Mouse (Mus musculus) urinary bladder, postnatal 10 days (tissue): ENCODE measurements around the gene Ccdc82.

Source experiments
- DNase-seq: peaks from one replicate; pipeline ENCODE4 v3.0.0; 2022; ENCODE audit warnings: low spot score

Ccdc82 gene

DNA sequence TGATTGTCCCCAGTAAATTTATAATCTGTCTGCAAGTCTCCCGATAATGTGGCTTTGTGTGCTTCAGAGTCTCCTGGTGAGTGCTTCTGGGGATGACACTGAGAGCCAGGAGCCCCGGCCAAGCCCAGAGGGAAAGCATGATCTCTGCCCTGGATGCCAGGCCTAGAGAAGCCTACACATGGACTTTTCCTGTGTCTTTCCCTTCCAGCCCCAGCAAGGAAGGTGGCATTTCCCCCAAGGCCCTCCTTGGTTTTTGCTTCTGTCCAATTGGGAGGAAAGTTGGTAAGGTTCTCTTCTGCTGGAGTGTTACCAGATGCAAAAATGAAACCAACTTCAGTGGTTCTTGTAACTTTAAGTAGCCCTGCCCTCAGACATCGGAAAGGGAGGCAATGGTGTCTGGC lies 53.3 kb downstream of the Ccdc82 start:
- no peak for DNase-seq

GRCm38 (mm10) chr9:13300891-13301782 lies 54.4 kb downstream of the Ccdc82 start:
- no peak for DNase-seq

DNA sequence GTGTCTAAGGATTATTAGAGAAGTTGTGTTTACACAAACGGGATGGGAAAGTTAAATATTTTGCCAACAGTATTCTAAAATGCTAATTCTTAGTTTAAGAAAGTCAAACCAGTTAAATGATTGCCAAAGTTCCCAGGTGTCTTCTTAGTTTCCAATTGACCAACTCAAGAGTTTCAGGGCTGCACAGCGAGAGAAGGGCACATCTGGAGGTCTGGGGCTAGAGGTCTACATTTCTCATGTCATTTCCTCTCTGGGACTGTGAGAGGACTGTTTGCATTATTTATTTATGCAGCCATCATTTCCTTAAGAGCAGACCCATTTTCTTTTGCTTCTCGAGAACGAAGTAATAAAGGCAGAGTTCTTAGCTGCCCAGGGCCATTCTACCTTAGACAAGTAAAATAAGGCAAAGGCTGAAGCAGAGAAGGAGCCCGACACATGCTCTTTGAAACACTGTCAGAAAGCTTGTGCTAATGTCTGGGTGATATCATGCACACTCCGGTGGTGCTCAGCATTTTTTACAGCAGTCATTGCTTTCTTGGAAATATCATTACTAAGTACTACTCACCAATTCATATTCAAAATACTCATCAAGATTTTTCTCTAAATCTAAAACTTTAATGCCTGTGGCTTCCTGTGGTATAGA lies 55.5 kb downstream of the Ccdc82 start:
- no peak for DNase-seq

DNA sequence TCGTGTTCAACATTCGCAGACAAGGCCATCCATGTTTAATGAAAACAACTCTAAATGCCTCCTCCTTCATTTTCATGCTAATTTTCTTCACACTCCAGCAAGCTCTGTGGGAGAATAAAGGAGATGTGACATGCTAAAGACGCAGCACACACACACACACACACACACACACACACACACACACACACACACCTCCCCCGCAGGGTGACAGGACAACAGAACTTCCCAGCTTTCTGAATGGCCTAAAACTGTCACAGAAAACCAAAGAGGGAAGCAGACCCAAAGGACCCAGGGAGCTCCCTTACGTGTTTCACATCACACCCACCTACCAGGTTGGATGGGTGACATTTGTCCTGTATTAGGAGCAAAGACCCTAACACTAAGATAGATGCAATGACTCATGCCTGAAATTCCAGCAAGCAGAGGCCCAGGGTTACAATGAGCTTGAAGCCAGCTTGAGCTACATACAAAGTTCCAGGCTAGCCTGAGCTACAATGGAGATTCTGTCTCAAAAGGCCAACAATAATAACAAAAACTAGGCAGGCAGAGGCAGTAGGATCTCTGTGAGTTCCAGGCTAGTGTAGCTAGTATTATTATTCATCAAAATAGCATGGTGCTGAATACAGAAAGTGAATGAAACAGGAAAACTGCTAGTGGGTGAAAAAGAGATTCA lies 56.5 kb downstream of the Ccdc82 start:
- DNase-seq: no peak

GRCm38 (mm10) chr9:13303976-13304375 lies 57.2 kb downstream of the Ccdc82 start:
- DNase-seq: no peak

DNA sequence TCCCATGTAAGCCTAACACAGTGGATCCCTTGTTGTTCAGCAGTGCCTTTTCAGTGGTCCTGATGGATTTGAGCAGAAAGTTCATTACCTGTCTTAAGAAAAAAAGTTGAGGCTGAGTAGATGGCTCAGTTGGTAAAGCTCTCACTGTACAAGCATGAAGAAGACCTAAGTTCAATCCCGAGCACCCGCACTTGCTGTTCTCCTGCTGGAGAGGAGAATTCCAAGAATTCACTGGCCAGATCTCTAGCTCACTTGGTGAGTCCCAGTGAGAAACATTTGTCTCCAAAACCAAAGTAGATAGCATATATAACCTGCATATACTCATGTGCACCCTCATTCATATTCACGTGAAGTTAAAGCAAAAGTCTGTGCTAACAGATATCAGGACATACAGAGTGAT lies 59.7 kb downstream of the Ccdc82 start:
- DNase-seq: no peak

- no peak for DNase-seq
Measured at GRCm38 (mm10) chr9:13307226-13307625, 60.5 kb downstream of the Ccdc82 start.

DNA sequence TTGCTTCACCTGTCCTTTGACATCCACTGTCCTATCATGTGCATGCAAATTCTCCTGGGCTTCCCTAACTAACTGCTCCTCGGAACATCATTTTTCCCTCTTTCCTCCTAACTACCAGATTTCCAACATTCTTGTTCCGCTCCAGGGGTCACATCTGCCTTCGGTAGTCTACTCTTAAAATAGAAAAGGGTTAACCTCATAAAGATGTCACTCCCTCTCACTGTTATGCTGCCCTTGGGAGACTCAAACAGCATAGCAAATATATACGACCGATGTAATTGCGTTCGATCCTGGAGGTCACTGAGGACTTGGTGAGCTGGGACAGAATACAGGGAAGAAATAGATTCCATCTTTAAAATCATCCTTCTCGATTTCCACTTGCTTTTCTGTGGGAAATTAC lies 62.0 kb downstream of the Ccdc82 start:
- no peak for DNase-seq

DNA sequence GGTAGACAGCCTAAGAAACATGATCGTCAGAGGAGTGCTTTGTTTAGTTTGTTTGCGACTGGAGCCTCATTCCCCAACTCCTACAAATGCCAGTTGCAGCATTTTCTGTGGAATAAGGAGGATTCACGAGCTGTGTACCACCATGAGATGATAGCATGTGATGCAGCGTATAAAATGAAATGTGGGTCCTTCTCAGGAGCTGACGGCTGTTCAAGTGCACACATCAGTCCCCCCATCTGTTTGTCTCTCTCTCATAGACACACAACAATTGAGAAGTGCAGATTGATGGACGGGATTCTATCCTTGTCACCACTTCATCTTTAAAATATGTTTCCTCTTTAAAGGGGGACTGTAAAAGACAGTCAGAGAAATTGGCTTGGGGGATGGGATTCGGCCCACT lies 63.1 kb downstream of the Ccdc82 start:
- DNase-seq: no peak

DNA sequence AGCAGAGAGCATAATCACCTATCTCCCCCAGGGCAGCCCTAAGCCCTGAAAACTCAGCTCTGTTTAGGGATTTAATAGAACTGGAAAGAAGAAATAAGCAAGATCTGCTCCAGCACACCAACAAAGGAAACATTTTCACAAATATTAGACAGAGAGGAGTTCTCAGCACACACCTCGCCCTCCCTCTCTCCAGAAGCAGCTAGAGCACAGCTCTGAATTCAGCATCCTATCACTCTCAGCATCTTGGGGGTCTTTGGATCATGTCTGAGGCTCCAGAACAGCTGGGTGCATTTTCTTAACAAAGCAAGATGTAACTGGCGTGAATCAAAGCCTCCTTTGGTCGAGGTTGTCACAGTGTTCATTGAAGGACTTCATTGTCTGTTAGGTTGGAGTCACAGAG lies 63.5 kb downstream of the Ccdc82 start:
- no peak for DNase-seq

DNA sequence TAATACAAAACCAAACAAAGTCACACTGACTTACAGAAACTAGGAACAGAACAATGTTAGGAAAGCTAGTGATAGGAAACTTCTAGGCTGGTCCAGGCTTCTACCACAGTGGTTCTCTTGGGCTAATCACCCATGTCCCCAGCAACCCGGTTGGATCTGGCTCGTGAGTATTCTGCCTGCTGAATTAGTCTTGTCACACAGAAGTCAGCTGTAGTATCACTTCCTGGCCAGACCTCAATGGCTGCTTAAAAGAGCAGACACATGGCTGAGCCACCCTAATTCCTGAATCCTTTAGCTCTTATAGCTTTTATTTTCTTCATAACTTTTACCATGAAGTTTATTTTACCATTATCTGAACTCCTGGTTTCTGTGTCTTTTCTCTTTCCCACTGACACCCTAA lies 64.3 kb downstream of the Ccdc82 start:
- no peak for DNase-seq

- no peak for DNase-seq
Measured at GRCm38 (mm10) chr9:13313923-13314322, 67.2 kb downstream of the Ccdc82 start.

GRCm38 (mm10) chr9:13314577-13315004 lies 67.8 kb downstream of the Ccdc82 start:
- no peak for DNase-seq

- no peak for DNase-seq
Measured at GRCm38 (mm10) chr9:13315393-13315792, 68.6 kb downstream of the Ccdc82 start.

DNA sequence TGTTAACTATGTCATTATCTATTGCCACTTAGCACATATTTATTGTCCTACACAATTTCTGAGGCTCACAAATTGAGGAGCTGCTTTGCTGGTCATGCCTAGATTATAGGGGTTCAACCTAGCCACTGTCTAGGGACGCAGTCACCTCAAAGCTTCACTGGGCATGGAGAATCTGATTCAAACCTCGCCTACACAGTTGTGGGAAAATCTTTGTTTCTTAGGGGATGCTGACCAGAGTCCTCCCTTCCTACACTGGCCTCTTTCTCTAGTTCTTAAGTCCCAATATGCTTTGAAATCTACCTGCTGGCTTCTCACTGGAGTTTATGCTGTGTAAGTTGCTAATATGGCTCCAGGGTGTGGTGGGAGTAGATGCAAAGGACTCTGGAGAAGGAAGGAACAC lies 72.8 kb downstream of the Ccdc82 start:
- DNase-seq: no peak

DNA sequence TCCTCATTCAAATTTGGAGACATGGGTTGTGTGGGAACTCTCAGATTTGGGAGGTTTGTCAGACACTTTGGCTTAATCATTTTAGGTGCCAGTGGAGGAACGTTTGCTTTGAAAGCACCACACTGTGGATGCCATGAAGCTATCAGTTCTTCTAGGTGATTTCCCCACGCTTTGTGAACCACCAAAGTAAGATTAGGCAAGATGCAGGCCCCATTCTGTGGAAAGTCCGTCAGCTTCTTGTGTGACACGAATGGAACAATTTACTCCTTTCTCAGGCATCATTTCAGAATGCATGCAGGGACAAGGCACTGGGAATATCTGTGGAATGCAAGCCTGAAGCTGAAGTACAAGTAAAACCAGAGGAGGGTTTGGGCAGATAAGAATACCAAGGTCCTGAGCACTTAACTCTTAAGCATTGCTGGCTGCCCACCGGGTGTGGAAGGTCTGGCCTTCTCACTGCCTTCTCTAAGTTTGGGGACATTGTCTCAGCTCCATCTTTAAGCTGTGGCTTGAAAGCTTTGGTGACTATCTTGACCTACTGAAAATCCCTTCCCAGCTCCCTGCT lies 74.1 kb downstream of the Ccdc82 start:
- DNase-seq: no peak

- no peak for DNase-seq
Measured at GRCm38 (mm10) chr9:13323074-13323473, 76.3 kb downstream of the Ccdc82 start.

DNA sequence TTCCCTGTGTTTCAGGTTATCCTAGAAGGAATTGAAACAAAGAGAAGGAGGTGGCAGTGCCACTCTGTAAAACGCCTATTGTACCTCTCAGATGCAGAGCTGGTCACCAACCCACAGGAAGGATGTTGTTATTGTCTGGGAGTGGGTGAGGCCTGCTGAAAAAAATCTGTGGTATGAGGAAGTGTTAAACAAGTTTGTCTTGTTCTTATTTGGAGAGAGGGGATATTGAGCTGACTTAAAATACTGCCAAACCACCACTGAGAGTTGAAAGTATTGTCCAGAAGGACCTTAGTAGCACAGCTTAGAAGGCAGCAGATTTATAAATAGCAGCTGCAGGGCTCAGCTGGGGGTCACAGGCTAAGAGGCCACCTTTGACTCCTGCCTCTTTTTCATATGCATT lies 76.9 kb downstream of the Ccdc82 start:
- no peak for DNase-seq
